Mouse (Mus musculus): ENCODE measurements around the gene Lsr. TPM values are rescaled to one million over a fixed set of nuclear protein-coding genes. Genes with fewer than 3 reads are reported as not detected.
"Not testable (repeated sequence)": the region's sequence is repeated elsewhere in the genome, so short reads cannot be mapped to it uniquely, and the experiment has no call there.

Lsr gene
- total RNA-seq, 2 experiments from 2014 or later, result 4.1 to 4.7 TPM

DNA sequence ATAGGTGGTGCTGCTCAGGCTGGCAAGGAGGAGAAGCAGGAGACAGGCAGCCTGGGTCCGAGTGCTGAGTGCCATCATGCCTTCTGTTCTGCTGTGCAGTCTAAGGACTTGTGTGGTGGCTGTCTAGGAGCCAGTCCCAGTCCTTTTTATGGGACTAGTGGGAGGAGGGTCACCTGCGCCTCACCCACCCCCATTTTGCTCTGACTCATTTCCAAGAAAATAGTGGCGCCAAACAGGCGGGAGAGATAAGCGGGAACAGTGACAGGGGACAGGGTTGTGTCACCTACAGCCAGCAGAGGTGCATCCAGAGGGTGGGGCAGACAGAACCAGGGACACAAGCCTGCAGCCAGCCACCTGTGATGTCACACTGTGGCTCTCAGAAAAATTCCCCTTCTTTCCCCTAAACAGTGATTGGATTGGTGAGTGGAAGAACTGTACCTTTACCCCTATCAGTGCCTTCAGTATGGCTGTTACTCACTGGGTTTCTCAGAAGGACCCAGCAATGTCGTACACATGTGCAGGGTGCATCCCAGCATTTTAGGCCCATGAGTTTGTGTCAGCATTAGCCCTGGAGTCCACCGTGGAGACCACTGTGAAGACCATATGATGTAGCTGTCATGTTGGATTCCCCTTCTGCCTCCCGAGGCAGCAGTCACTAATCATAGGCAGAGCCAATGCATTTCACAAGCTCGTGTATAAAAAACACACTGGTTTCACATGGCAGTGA lies 29.2 kb downstream of the Lsr start, which contains the start of gene Hamp:
Gene Hamp, minus strand, starts transcription at position 124 of the 727 bp plus-strand sequence.
- intact Hi-C loops (cut with DNase I), result no loop called here
- no peak for DNase-seq

DNA sequence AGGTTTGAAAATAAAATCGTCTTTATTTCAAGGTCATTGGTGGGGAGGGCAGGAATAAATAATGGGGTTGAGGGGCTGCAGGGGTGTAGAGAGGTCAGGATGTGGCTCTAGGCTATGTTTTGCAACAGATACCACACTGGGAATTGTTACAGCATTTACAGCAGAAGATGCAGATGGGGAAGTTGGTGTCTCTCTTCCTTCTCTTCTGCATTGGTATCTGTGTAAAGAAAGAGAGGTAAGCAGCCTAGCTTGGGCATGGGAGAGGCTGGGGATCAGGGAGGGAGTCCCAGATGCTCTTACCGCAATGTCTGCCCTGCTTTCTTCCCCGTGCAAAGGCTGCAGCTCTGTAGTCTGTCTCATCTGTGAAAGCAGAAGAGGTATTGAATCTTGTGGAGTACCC lies 30.9 kb downstream of the Lsr start:
- DNase-seq; intact Hi-C loops (cut with DNase I): not testable (repeated sequence)

DNA sequence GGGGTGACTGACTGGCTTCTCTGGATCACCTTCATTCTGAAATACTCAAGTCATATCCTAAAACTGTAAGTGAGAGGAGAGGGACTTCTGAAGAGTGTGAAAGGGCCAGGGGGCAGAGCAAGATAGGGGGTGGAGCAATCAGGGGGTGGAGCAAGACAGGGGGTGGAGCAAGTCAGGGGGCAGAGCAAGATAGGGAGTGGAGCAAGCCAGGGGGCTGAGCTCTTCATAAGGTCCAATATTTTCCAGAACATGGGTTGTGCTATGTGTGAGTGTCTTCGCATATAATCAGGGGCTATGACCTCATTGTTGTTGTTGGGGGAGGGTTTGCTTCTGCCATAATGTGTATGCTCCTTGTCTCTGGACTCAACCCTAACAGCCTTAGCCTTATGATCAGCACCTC lies 33.2 kb downstream of the Lsr start:
- DNase-seq; intact Hi-C loops (cut with DNase I): not testable (repeated sequence)

DNA sequence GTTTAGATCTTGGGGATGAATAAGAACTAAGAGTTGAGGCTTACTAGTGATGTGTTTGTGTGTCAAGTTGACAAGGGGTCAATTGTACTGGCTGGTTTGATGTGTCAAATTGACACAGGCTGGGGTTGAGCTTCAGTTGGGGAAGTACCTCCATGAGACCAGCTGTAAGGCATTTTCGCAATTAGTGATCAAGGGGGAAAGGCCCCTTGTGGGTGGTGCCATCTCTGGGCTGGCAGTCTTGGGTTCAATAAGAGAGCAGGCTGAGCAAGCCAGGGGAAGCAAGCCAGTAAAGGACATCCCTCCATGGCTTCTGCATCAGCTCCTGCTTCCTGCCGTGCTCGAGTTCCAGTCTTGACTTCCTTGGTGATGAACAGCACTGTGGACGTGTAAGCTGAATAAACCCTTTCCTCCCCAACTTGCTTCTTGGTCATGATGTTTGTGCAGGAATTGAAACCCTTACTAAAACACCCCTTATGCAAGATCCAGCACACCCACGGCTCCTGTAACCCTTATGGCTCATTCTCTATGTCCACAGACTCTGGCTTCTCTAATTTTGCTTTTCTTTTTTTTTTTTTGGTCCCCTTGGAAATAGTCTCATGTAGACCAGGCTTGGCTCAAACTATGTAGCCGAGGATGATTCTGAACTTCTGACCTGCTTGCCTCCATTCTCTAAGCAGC lies 37.7 kb downstream of the Lsr start:
- intact Hi-C loops (cut with DNase I); DNase-seq: not testable (repeated sequence)

DNA sequence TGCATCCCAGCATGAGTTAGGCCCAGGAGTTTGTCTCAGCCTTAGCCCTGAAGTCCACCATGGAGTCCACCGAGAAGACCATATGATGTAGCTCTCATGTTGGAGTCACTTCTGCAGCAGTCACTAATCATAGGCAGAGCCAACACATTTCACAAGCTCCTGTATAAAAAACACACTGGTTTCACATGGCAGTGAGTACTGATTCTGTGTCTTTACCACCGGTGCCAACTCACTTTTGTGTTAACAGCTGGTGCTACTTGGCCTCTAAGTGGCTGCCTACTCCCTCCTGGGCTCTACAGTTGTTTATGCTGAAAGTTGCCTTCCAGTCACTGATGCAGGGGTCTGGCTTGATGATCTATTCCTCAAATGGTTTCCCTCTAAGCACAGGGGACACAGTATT lies 48.7 kb downstream of the Lsr start, which contains the start of gene Hamp2:
Gene Hamp2, minus strand, starts transcription at position 101 of the 400 bp plus-strand sequence.
- intact Hi-C loops (cut with DNase I); DNase-seq: not testable (repeated sequence)

DNA sequence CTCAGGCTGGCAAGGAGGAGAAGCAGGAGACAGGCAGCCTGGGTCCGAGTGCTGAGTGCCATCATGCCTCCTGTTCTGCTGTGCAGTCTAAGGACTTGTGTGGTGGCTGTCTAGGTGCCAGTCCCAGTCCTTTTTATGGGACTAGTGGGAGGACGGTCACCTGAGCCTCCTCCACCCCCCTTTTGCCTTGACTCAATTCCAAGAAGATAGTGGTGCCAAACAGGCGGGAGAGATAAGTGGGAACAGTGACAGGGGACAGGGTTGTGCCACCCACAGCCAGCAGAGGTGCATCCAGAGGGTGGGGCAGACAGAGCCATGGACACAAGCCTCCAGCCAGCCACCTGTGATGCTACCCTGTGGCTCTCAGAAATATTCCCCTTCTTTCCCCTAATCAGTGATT lies 49.2 kb downstream of the Lsr start:
- DNase-seq, result no peak

DNA sequence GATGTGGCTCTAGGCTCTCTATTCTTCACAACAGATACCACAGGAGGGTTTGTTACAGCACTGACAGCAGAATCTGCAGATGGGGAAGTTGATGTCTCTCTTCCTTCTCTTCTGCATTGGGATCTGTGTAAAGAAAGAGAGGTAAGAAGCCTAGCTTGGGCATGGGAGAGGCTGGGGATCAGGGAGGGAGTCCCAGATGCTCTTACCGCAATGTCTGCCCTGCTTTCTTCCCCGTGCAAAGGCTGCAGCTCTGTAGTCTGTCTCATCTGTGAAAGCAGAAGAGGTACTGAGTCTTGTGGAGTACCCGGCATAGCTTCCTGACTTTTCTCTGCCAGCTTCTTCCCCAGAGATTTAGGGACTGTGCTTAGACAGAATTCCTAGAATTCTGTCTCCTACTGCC lies 50.8 kb downstream of the Lsr start:
- DNase-seq; intact Hi-C loops (cut with DNase I): not testable (repeated sequence)

More for the DNA sequence above, 49.2 kb downstream of the Lsr start:
- intact Hi-C loops (cut with DNase I), result no loop called here

GRCm38 (mm10) chr7:30920217-30920616 lies 53.0 kb downstream of the Lsr start:
- intact Hi-C loops (cut with DNase I), result no loop called here
- DNase-seq, result no peak

DNA sequence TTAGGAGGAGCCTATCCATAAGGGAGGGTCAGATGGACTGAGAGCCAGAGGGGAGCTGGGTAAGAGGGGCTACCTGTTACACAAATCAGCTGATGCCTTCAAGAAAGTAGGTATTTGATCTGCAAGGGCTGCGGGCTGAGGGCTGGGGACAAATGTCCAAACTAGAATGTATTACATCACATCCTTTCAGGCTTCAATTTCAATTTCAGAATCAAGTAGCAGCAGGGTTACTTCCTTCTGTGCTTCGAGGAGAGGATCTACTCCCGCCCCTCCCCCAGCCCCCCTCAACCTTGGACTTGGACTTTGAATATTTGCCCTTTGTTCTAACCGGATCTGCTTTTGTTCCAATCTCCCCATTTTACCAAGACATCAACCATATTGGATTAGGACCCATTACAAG lies 56.0 kb downstream of the Lsr start:
- intact Hi-C loops (cut with DNase I), result no loop called here
- DNase-seq, result no peak

DNA sequence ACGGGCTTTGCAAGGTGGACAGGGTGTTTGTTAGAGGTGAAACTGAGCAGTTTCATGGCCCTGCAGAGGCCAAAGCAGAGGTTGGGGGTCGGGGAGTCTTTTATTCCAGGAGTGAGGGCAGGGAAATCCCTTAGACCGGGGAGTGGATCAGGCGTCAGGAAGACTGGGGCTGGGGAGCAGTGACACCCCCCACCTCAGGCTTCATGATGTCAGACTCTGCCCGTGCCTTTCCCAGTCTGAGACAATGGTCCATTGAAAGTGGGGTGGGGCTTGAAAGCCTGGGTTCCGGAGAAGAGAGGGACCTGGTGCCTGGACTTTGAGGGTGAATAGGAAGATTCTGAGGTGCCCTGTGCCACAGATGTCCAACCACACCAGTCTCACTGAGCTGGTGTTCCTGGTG lies 56.6 kb downstream of the Lsr start:
- DNase-seq, result no peak
- intact Hi-C loops (cut with DNase I), result no loop called here

DNA sequence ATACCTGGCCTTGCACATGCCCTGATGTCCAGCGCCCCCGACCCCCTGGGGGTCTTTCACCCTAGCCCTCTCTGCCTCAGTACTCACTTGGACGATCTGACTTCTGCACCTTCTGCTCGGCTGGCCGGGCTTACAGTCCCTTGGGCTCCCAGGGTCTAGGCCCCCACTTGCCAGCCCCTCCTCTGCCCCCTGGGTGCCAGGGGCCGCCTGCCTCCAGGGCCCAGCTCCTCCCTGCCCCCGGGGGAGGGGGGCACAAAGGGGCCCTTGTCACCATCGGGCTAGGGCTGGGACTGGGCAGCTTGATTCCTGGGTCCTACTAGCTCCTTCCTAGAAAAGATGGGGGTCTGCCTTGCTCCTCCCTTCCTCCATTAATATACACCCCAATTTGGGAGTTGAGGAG lies 58.5 kb downstream of the Lsr start, which contains the start of gene Mag:
Gene Mag, minus strand, starts transcription at position 142 of the 400 bp plus-strand sequence.
- intact Hi-C loops (cut with DNase I), result no loop called here
- no peak for DNase-seq

DNA sequence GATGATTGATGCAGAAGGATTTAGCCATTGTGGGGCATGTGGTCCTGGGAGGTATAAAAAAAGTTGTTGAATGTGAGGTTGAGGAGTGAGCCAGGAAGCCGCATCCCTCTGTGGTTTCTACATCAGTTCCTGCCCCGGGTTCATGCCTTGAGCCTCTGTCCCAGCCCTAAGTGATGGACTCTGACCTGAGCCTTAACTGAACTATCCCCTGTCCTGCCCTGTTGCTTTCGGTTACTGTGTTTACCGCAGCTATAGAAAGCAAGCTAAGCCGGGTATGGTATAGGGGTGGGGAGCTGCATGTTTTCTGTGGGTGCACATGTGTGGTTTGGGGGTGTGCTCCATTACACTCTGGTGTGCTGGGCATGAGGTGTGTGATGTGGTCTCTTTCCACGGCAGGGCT lies 63.5 kb downstream of the Lsr start:
- intact Hi-C loops (cut with DNase I), result no loop called here
- no peak for DNase-seq

- no peak for DNase-seq
Observed at GRCm38 (mm10) chr7:30908992-30909431, 64.3 kb downstream of the Lsr start.

GRCm38 (mm10) chr7:30908277-30908991 lies 64.8 kb downstream of the Lsr start:
- intact Hi-C loops (cut with DNase I), result no loop called here

More at GRCm38 (mm10) chr7:30908992-30909431, 64.3 kb downstream of the Lsr start:
- intact Hi-C loops (cut with DNase I), result no loop called here

More at GRCm38 (mm10) chr7:30908277-30908991, 64.8 kb downstream of the Lsr start:
- no peak for DNase-seq

Other genes with a start within 250 kb of the Lsr start
- gene Tmem147, start 243.9 kb downstream of the Lsr start, total RNA-seq (2021), result 100 to 1,000 TPM; 229 to 244 TPM
- gene Gapdhs, start 229.8 kb downstream of the Lsr start, total RNA-seq (2021), result not detected
- 1 to 10 TPM; 4.5 to 4.8 TPM for gene Sbsn, start 222.0 kb downstream of the Lsr start, total RNA-seq (2021)
- 1 to 10 TPM; 5.8 to 8.1 TPM for gene Dmkn, start 209.7 kb downstream of the Lsr start, total RNA-seq (2021)
- gene Krtdap, start 185.6 kb downstream of the Lsr start, total RNA-seq (2021), result not detected
- gene Ffar2, start 149.7 kb downstream of the Lsr start, total RNA-seq (2021), result under 1 TPM; 0.35 to 0.57 TPM
- gene Ffar3, start 117.3 kb downstream of the Lsr start, total RNA-seq (2021), result not detected
- gene Ffar1, start 111.9 kb downstream of the Lsr start, total RNA-seq (2021), result under 1 TPM in 1 of 2 experiments, not detected in 1; 0.05 TPM
- gene Cd22, start 93.1 kb downstream of the Lsr start, total RNA-seq (2021), result 1 to 10 TPM; 1.1 to 1.4 TPM
- under 1 TPM in 1 of 2 experiments, not detected in 1; 0.48 TPM for gene Mag, start 58.6 kb downstream of the Lsr start, total RNA-seq (2021)
- gene Hamp2, start 48.8 kb downstream of the Lsr start, total RNA-seq (2021), result 1 to 10 TPM; 1.5 to 4.1 TPM
- 1 to 10 TPM; 5.2 to 6.6 TPM for gene Hamp, start 29.4 kb downstream of the Lsr start, total RNA-seq (2021)
- 100 to 1,000 TPM in 1 of 2 experiments, 10 to 100 TPM in 1; 98.7 to 109 TPM for gene Usf2, start 16.7 kb downstream of the Lsr start, total RNA-seq (2021)
- under 1 TPM; 0.25 to 0.36 TPM for gene Fam187b, start 326 bp upstream of the Lsr start, total RNA-seq (2021)
- 10 to 100 TPM; 30.4 to 33.5 TPM for gene Fxyd5, start 69.0 kb upstream of the Lsr start, total RNA-seq (2021)
- 1 to 10 TPM; 1.3 to 1.6 TPM for gene Fxyd7, start 78.0 kb upstream of the Lsr start, total RNA-seq (2021)
- gene Fxyd1, start 83.7 kb upstream of the Lsr start, total RNA-seq (2021), result 100 to 1,000 TPM; 695 to 726 TPM
- gene Lgi4, start 85.9 kb upstream of the Lsr start, total RNA-seq (2021), result 1 to 10 TPM; 3.0 to 4.3 TPM
- 1 to 10 TPM; 2.8 to 5.1 TPM for gene Fxyd3, start 103.2 kb upstream of the Lsr start, total RNA-seq (2021)
- 1 to 10 TPM; 2.5 to 3.0 TPM for gene Hpn, start 141.8 kb upstream of the Lsr start, total RNA-seq (2021)
- 10 to 100 TPM; 13.2 to 13.9 TPM for gene Scn1b, start 153.5 kb upstream of the Lsr start, total RNA-seq (2021)
- 10 to 100 TPM; 25.6 to 31.4 TPM for gene Gramd1a, start 182.4 kb upstream of the Lsr start, total RNA-seq (2021)

All from heart, postnatal 10 days (tissue).